Mouse (Mus musculus) spleen, adult 18-20 months (tissue): ENCODE data around the gene Apex1.
"Not testable (repeated sequence)": the region's sequence is repeated elsewhere in the genome, so short reads cannot be mapped to it uniquely, and the experiment has no call there.

ENCODE experiments used
- DNase-seq, 2 experiments: peaks; one replicate each; pipeline ENCODE4 v3.0.0; 2022; ENCODE audit warnings: mixed read lengths in 2 of 2

The Apex1 gene

DNA sequence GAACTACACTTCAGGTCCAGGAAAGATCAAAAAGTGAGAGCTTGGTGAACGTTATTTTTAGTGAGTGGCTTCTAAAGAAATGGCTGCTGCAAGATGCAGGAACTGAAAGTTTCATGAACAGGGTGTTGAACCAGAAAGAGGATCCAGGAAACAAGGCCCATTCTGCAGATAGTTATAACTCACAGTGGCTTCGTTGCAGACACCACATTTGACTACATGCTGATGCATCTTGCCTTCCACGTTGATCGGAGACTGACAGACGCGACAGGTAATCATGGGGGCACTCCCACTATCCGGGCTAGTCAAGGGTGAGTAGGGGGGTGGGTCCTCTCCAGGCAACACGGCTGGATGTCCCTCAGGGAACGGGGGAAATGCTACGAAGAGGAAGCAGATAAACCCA is 5.2 kb downstream of the Apex1 start:
- DNase-seq, result peak in 1 of 2 experiments; percentile 48

DNA sequence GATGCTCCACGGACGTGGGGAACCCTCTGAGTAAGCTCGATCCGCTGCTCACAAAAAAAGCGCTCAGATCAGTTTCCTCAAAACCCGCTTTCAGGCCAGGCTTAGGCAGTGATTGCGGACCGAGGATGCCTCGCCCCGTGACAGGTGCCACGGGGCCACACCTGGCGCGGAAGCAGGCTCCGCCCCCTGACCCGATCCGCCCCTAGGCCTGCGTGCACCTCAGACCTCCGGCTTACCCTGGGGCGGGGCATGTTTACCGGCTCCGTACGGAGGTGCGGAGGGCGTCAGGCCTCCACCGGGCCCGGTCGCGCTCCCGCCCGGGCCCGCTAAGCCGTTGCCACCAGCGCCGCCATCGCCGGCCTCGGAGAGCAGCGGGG is 5.6 kb downstream of the Apex1 start:
- DNase-seq, result peak in 1 of 2 experiments; percentile 68

DNA sequence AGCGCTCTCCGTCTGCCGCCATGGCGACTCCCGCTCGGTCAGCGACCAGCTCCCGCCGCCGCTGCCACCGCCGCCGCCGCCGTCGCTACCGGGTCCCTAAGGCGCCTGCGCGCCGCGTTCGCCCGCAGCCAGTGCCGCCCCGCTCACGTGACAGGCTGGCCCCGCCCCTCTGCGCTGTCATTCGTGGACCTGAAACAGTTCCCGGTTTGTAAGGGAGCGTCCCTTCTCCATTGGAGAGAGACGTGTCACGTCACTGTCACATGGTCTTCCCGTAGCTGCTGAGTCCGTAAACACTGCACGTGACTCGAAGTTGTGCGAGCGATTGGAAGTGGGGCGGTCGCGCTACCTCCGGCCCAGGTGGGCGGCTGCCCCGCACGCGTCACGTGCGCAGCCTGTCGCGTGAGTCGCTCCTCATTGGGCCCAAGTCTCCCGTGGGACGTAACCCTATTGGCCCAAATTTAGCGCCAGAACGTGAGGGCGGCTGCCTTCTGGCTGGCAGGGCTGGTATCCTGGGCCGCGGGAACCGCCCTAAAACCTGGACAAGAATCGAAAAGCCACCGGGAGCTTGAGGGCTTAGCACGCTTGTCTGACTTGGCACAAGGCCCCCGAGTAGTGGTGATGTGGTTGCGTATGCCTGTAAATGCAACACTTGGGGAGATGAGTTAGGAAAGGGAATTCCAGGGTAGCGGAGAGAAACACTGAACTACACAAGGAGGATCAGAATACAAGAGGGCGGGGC is 6.2 kb downstream of the Apex1 start, which contains the start of the genes Pip4p1 and Pnp:
Gene Pip4p1, minus strand, starts transcription at position 103 of the 739 bp plus-strand sequence.
Gene Pnp, plus strand, starts transcription at position 329 of the 739 bp plus-strand sequence.
- peak; percentile 99 for DNase-seq

DNA sequence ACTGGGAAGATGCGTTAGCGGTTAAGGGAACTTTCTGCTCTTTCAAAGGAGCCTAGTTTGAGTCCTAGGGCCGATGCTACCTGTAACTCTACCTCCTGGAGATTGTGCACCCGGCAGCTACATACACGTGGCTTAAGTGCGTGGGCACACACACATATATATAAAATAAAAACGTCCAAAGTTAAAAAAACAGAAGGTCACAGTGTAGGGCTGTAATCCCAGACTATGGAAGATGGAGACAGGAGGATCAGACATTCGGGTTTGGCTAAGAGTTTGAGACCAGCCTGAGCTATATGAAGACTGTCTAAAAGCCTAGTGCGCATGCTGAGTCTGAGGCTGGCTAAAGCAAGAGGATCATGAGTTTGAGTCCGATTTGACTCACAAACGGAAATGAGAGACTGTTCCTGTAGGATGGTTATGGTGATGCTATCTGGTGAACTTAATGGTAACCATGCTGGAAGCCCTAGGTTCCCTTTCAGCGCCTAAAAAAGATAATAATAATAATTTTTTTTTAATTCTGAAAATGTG is 6.8 kb downstream of the Apex1 start:
- no peak for DNase-seq

DNA sequence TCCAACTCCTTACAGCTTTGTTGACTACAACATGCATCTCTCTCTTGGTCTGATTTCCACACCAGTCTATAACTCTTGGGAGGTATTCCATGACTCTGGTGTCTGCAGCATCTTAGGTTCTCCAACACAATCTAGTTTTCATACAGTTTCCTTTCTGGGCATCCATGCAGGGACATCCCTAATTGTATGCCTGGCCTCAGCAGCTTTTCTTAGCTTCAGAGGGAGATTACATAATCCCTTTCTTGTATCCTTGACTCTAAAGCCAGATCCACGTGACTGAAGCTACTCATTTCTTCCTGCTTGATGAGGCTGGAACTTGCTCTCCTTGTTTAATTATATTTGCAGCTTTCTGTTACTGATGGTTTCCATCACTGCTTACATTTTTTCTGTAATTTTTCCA is 11.9 kb downstream of the Apex1 start:
- no peak for DNase-seq

DNA sequence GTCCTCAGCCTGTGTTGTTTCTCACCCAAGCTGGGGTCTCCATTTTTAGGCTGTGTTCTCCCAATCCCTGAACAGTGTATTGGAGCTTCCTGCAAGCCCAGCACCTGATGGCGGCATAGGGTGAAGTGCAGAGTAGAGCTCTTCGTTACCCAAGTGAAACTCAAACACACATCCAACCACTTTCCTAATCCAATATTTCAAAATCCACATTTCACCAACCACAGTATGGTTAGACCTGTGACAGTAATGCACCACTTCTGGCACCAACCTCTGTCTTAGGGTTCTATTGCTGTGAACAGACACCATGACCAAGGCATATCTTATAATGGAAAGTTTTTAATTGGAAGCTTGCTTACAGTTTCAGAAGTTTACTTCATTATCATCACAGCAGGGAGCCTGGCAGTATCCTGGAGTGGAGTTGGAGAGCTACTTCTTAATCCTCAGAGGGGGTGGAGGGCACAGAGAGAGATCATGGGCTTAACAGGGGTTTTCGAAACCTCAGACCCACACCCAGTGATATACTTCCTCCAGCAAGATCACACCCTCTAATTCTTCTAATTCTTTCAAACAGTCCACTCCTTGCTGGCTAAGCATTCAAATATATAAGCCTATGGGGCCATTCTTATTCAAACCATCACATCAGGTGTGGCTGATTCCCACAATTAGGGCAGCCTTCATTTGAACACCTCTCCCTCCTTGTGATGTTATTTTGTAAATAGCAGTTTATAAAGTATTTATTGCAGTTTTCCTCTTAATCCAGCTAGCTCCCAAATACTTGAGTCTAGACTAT is 13.5 kb downstream of the Apex1 start:
- no peak for DNase-seq

DNA sequence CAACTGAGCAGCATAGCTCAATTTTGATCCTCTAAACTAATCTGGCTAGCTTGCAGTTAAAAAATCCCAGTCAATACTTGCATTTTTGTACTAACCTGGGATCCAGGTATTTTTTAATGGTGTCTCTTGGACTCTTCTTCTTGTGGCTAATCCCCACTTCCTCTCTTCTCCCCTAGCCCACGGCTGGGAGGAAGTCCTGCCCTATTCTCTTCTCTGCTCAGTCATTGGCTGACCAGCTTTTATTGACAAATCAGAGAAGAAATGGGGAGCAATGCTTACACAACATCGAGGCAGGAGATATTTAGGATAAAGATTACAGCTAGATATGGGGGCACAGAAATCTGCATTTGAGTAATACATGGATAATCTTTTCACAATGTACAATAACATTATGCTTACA is 14.2 kb downstream of the Apex1 start:
- DNase-seq, result no peak

DNA sequence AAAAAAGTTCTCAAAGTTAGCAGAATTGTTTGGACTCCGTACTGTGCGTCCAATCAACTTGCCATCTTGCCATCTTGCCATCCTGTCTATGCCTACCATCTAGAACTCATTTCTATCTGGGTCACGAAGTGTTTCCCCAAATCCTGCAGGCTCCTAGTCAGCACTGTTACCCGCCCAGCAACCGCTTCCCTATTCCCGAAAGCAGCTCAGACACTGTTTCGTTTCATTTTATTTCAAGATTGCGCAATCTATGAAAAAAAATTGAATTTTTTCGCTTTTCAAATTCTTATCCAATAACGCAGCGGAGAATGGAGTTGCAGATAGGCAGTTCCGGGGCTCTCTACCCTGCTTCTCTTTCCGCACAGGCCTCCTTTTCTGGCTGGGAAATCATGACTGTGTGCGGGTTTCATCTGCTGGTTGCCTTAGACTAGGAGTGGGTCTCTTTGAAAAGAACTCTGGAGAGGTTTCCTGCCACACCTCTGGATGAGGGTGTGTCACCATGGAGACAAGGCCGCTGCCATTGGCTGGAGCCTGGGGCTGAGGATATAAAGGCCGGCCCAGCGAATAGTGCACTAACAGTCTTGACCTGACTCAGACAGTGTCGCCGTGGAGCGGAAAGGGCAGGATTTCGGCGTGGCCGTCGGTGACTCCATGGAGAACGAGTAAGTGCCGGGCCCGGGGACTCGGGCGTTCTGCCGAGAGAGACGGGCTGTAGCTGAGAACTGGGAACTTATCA is 19.3 kb downstream of the Apex1 start, which contains the start of gene Gm49342:
Gene Gm49342, plus strand, starts transcription at position 586 of the 736 bp plus-strand sequence.
- peak; percentile 83 to 86 for DNase-seq

DNA sequence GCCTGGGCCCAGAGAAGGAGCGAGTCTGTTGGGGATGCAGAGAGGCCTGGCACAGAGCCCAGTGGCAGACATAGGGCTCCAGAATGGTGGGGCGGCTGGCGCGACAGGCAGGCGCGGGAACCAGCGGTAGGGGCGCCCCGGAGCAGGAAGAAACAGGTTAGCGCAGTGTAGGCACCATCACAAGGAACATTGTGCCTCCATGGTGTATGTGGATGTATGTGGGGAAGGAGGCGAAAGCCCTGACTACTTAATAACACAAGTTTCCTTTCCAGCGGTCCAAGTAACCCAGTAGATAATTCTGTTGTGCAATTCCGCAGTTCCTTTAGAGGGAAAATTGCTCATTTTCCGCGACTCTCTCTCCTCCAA is 19.9 kb downstream of the Apex1 start:
- not testable (repeated sequence) for DNase-seq

DNA sequence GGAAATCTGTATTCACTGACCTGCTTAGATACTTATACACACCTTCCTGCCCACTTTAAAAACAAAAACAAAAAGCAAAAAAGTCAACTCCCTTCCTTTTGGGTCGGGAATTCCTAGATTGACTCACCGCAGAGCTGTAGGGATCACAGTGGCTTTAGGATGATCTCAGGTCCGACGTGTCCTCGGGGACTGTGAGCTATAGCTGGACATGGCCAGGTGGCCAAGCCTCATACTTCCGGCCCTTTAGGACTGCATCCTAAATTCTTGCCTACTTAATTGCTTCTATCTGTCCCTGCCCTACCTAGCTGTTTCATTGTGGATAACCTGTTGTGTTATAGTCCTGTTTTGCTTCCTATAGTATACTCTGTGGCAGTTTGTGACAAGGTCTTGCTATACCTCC is 20.3 kb downstream of the Apex1 start:
- not testable (repeated sequence) for DNase-seq

DNA sequence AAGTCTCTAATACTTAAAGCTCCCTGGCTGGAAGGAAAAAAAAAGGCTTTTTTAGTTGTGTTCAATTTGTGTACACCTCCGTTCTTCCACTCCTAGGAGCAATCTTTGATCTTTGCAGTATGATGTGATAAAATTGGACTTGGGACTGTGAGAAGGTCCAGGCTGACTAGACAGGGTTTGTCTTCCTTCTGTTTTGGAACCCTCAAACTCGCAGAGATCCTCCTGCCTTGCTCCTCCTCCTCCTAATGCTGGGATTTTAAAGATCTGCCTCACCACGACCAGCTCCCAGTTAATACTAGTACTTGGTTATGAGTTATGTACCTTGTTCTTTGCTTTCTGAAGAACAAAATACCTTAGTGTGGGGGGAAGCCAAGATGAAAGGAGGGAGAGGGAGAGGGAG is 20.8 kb downstream of the Apex1 start:
- DNase-seq, result not testable (repeated sequence)

DNA sequence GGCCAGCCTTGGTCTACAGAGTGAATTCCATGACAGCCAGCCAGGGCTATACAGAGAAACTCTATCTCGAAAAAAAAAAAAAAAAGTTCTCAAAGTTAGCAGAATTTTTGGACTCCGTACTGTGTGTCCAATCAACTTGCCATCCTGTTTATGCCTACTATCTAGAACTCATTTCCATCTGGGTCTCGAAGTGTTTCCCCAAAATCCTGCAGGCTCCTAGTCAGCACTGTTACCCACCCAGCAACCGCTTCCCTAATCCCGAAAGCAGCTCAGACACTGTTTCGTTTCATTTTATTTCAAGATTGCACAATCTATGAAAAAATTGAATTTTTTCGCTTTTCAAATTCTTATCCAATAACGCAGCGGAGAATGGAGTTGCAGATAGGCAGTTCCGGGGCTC is 30.7 kb downstream of the Apex1 start:
- no peak for DNase-seq

DNA sequence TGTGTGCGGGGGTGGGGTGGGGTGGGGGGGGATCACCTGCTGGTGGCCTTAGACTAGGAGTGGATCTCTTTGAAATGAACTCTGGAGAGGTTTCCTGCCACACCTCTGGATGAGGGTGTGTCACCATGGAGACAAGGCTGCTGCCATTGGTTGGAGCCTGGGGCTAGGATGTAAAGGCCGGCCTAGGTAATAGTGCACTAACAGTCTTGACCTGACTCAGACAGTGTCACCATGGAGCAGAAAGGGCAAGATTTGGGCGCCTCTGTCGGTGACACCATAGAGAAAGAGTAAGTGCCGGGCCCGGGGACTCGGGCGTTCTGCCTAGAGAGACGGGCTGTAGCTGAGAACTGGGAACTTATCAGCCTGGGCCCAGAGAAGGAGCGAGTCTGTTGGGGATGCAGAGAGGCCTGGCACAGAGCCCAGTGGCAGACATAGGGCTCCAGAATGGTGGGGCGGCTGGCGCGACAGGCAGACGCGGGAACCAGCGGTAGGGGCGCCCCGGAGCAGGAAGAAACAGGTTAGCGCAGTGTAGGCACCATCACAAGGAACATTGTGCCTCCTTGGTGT is 31.3 kb downstream of the Apex1 start, which contains the start of gene Pnp2:
Gene Pnp2, plus strand, starts transcription at position 51 of the 567 bp plus-strand sequence.
- peak; percentile 42 to 61 for DNase-seq

DNA sequence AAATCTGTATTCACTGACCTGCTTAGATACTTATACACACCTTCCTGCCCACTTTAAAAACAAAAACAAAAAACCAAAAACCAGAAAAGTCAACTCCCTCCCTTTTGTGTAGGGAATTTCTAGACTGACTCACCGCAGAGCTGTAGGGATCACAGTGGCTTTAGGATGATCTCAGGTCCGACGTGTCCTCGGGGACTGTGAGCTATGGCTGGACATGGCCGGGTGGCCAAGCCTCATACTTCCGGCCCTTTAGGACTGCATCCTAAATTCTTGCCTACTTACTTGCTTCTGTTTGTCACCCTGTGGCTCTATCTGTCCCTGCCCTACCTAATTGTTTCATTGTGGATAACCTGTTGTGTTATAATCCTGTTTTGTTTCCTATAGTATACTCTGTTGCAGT is 32.0 kb downstream of the Apex1 start:
- DNase-seq, result not testable (repeated sequence)

DNA sequence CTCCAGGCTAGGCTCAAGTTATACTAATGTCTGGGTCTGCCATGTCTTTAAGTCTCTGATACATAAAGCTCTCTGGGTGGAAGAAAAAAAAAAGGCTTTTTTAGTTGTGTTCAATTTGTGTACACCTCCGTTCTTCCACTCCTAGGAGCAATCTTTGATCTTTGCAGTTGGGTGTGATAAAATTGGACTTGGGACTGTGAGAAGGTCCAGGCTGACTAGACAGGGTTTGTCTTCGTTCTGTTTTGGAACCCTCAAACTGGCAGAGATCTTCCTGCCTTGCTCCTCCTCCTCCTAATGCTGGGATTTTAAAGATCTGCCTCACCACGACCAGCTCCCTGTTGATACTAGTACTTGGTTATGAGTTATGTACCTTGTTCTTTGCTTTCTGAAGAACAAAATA is 32.4 kb downstream of the Apex1 start:
- not testable (repeated sequence) for DNase-seq

DNA sequence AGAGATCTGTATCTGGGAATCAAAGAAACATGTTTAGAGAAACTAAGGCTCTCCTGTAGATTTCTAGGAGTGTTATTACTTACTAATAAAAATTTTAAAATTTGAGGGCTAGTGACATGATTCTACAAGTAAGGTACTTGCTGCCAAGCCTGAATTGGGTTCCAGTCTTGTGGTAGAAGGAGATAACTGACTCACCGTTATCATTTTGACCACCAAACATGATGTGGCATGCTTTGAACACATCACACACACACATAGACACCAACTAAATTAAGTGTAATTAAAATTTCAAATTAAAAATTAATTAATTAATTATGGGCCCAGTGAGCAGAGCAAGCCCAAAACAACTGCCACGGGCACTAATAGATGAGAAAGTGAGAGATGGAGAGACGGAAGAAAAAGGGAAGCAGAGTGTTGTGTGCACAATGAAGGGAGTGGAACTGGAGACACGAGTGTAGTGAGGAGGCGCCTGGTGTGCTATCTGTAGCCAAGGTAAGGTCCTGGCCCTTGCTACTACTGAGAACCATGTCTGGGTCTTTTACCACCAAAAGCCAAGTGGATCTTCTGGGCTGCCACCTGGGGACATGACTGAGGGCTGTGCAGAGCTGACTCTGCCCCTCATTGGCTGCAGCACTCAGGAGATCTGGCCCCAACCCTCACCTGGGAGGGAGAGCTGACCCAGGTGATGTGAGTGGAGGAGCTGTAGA is 33.7 kb downstream of the Apex1 start:
- DNase-seq, result not testable (repeated sequence)

DNA sequence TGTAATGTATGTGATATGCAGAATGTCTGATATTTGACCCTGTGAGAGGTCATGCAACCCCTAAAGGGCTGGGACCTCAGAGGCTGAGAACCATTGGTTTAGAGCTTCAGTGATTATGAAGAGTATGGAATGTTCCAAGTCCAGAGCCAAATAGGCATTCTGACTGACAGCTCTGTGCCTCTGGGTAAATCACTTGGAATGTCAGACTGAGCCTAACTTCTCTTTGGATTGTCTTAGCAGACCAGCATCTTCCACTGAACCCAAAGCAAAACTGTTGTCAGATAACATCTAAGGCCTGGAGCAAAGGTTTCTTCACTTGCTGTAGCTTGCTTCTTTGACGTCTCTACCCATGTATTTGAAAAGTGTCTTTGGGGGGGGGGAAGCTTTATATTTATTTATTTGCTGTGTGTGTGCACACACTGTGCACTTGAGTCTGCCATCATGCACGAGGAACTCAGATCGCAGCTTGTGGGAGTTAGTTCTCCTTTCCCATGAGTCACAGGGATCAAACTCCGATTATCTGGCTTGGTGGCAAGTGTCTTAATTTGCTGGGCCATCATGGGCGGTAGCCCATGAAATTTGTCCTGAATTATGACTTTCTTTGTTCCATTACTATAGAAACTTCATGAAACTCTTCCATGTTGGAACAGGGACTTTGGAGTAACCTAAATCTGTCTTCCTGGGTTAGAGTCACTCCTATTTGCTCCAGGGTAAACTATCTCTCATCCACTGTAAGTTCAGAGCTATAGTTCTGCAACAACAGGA is 43.6 kb downstream of the Apex1 start:
- DNase-seq, result no peak

DNA sequence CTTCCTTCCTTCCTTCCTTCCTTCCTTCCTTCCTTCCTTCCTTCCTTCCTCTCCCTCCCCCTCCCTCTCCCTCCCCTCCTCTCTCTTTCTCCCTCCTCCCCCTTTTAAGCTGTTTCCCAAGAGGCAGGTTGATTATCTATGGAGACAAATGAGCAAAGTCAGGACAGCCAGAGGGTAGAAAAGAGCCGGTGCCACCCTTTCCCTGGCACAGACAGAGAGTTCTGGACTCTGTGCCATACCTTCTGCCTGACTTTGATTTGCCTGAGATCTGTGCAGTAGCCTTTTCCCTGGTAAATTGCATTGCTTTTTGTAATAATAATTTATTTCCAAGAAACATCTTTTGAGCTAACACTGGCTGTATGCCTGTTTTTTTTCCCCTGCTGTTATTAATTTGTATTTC is 44.3 kb downstream of the Apex1 start:
- no peak for DNase-seq

DNA sequence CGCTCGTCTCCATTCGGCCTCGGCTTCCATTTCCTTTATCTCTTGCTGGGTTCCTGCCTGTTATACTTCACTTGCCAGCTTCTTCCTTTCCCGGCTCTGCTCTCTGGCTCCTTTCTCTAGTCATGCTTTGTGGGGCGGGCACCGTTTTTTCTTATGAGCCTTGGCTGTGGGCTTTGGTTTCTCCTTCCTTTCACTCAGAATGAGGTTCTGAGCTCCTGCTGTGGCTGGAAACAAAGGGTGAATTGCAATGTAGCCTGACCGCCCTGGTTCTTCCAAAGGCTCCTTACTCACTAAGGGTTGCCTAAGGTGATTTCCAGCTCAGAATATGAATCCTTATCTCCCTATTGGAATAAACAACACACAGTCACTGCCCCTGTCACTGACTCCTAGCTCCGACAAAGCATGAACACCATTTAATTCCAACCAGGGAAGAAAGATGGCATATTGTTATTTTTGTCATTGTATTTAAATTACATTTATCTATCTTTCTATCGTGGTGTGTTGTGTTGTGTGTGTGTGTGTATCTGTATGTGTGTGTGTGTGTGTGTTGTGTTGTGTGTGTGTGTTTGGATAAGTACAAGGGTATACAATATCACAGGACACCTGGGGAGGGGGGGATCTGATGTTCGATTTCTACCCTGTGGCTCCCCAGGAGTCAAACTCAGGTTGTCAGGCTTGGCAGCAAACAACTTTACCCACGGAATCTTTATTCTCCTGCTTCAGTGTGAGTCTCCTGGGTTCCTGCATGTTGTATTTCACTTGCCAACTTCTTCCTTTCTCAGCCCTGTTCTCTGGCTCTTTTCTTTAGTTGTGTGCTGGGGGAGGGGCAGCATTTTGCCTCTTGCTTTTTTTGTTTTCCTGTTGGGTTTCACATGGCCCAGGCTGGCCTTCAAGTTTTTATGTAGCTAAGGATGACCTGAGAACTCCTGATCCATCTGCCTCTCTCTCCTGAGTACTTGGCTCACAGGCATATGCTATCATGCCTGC is 45.1 kb downstream of the Apex1 start:
- no peak for DNase-seq

DNA sequence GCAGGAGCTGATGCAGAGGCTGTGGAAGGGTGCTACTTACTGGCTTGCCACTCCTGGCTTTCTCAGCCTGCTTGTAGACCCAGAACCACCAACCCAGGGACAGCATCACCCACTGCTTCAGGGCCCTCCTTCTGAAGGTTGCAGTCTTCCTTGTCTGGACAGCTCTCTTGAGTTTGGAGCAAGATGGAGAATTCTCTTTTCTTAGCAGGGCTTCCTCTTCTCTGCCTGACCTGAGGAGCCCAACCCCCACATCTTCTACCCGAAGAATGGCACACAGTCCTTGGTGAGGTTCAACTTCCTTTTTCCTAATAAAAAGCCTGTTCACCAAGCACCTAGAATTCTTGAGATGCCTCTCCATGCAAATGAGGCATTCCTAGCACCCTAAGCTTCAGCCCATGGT is 46.1 kb downstream of the Apex1 start:
- DNase-seq, result no peak
